Mouse (Mus musculus) megakaryocyte, embryonic 14.5 days (primary cell): ENCODE measurements around the gene Hist1h2ae.

Experiments
- FLI1 ChIP-seq: IDR thresholded peaks from 2 replicates; pipeline ENCODE4 v1.6.1; 2012; ENCODE audit warnings: low read length, inconsistent platforms, mixed read lengths
- GATA1 ChIP-seq: IDR thresholded peaks from 3 replicates; pipeline ENCODE4 v1.6.1; 2012; ENCODE audit warnings: mixed read lengths, low read length, inconsistent platforms, borderline replicate concordance

DNA sequence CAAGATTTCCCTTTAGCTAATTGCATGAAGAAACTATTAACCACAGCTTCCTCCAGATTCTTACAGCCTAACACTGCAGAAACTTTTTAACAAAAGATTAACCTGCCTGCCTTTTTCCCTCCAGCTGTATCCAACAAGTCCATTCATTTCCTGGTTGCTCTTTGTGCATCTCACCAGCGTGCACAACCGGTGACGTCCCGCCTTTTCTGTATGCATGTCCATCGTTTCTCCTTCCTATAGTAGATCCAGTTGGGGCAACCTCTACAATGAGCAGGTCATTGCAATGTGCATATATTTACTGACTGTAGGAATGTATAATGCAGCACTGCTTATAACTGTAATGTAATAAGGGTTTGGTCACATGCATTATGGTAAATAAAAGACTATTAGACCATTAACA, 47.0 kb downstream of the Hist1h2ae start:
- TF ChIP-seq FLI1 = no peak
- TF ChIP-seq GATA1 = no peak
